Mouse (Mus musculus) monocyte, adult 5-6 weeks (primary cell): ENCODE results near the gene Tll2. TPM values are rescaled to one million over a fixed set of nuclear protein-coding genes. Genes with fewer than 3 reads are reported as not detected.
A peak's percentile ranks its signal among the peaks of the same experiment; 100 is the strongest.

ENCODE experiments used
- ATAC-seq: fragments of 153-309, 156-312 bp; replicated peaks from 2 replicates; pipeline ENCODE4 v1.8.0; 2017; ENCODE audit warnings: mild to moderate bottlenecking; ENCODE audit not compliant: low TSS enrichment, insufficient number of reproducible peaks, severe bottlenecking, poor library complexity, low FRiP score
- total RNA-seq: library from RNA; stranded (forward); fragments of 200-1000, 200-491, 200-594 nt; gene quantifications from 3 replicates; pipeline ENCODE4 v1.2.3, GENCODE M21; 2017

Tll2 gene
- total RNA-seq, 1 experiment from 2014 or later = not detected

GRCm38 (mm10) chr19:41107530-41107929, 99.1 kb downstream of the Tll2 start:
- ATAC-seq = no peak

- no peak for ATAC-seq
These were observed 101.7 kb downstream of the Tll2 start for GRCm38 (mm10) chr19:41104922-41105321.

- ATAC-seq = no peak
These were observed 105.2 kb downstream of the Tll2 start for GRCm38 (mm10) chr19:41101390-41101789.

- ATAC-seq = no peak
These were observed 105.8 kb downstream of the Tll2 start for GRCm38 (mm10) chr19:41100863-41101262.

- no peak for ATAC-seq
These were observed 109.6 kb downstream of the Tll2 start for GRCm38 (mm10) chr19:41097038-41097437.

- ATAC-seq = no peak
These were observed 114.7 kb downstream of the Tll2 start for GRCm38 (mm10) chr19:41091901-41092300.

GRCm38 (mm10) chr19:41089833-41090232, 116.8 kb downstream of the Tll2 start:
- no peak for ATAC-seq

- no peak for ATAC-seq
These were observed 118.1 kb downstream of the Tll2 start for GRCm38 (mm10) chr19:41088491-41088890.

- no peak for ATAC-seq
These were observed 118.7 kb downstream of the Tll2 start for GRCm38 (mm10) chr19:41087901-41088300.

GRCm38 (mm10) chr19:41086700-41087099, 119.9 kb downstream of the Tll2 start:
- peak; percentile 60 for ATAC-seq

GRCm38 (mm10) chr19:41086289-41086688, 120.3 kb downstream of the Tll2 start:
- ATAC-seq = no peak

- no peak for ATAC-seq
These were observed 123.0 kb downstream of the Tll2 start for GRCm38 (mm10) chr19:41083646-41084045.

GRCm38 (mm10) chr19:41081589-41081988, 125.0 kb downstream of the Tll2 start:
- ATAC-seq = no peak

- ATAC-seq = no peak
These were observed 129.7 kb downstream of the Tll2 start, which contains the start of gene Opalin for GRCm38 (mm10) chr19:41076906-41077305. Gene Opalin (minus strand): TSS chr19:41077113.

GRCm38 (mm10) chr19:41073746-41074455, 132.7 kb downstream of the Tll2 start:
- no peak for ATAC-seq

GRCm38 (mm10) chr19:41071500-41071899, 135.1 kb downstream of the Tll2 start:
- peak; percentile 91 for ATAC-seq

GRCm38 (mm10) chr19:41054702-41055101, 151.9 kb downstream of the Tll2 start:
- no peak for ATAC-seq

GRCm38 (mm10) chr19:41053530-41053929, 153.1 kb downstream of the Tll2 start:
- ATAC-seq = no peak; the same call in 1 of the 2 replicates

GRCm38 (mm10) chr19:41052247-41052646, 154.4 kb downstream of the Tll2 start:
- no peak for ATAC-seq

GRCm38 (mm10) chr19:41051714-41052113, 154.9 kb downstream of the Tll2 start:
- ATAC-seq = no peak

- no peak for ATAC-seq
These were observed 158.5 kb downstream of the Tll2 start for GRCm38 (mm10) chr19:41048187-41048559.
